Mouse (Mus musculus) heart, postnatal 0 days (tissue): ENCODE measurements at regions not wholly inside any gene's neighbourhood (a gene's known extent, or its start where the extent isn't known, plus 50 kb on each side); places are given as distances from the start of the nearest gene placed in this dataset.

Source experiments
- CTCF ChIP-seq: IDR thresholded peaks from 2 replicates; pipeline ENCODE4 v1.5.1; 2016; ENCODE audit warnings: antibody characterized with exemption, control low read depth, low read depth
- EP300 ChIP-seq: IDR thresholded peaks from 2 replicates; pipeline ENCODE4 v1.6.1; 2016; ENCODE audit warnings: antibody characterized with exemption, low read depth

DNA sequence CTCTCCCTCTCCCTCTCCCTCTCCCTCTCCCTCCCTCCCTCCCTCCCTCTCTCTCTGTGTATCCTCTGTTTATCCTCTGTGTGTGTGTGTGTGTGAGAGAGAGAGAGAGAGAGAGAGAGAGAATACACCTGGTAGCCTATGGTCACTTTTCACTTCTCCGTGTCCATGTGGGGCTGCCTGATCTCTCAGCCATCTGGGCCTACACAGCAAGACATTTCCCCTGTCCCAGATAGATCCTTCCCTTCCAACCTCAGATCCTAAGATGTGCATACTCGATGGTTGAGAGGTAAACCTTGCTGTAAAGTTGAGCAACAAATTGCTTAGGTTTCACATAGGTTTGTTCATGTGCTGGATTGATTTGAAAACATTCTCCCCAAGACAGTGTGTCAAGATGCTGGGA is 119.5 kb upstream of the 1700016C15Rik start:
- TF ChIP-seq EP300 = no peak
- no peak for TF ChIP-seq CTCF
